Comparison of ENCODE assay signal across 15 mouse cellular contexts in the genomic region with DNA sequence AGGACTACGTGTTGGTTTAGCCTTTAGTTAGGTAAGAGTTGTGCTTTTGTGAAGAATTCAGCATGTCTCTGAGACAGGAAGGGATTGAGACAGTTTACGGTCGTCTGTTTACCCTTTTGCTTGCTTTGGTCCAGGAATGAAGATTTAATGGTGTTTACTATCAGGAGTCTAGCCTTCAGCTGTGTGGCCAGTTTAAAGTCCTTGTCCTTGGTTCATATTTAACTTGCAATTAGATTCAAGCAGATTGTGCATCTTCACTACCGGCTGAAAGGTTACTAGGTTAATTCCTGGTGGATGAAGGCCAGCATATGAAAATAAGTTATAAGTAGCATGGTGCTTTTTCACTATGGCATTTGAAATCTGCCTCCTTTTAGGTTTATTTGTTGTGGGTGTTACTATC.
"Had no signal": no experiment of that assay in that cellular context is flagged by ENCODE, and none has a peak within 500 bp of the region (broad histone marks: within the 10 kb centered on the region; RNA-seq: fewer than 3 reads in every experiment).

No protein-coding gene starts in this region.

- H3K9me3 ChIP-seq: liver, embryonic 13.5 days had no signal

- H3K9ac ChIP-seq: liver, embryonic 13.5 days had no signal

- ATAC-seq: intestine, postnatal 0 days had no signal

- H3K4me1 ChIP-seq: liver, embryonic 13.5 days had no signal

- DNase-seq: layer of hippocampus, adult 9-11 months; liver, embryonic 13.5 days; lung, adult 2 months; lung, postnatal 14 days; lung, postnatal 4 days; midbrain, embryonic 14.5 days; right cerebral cortex, postnatal 14 days; right cerebral cortex, postnatal 4 days; thymus, adult 2 months; thymus, postnatal 14 days; thymus, postnatal 4 days had no signal

- H3K36me3 ChIP-seq: liver, embryonic 13.5 days had no signal

- H3K27ac ChIP-seq: layer of hippocampus, adult 2 months; liver, embryonic 13.5 days; stomach, postnatal 0 days had no signal

- H3K4me2 ChIP-seq: liver, embryonic 13.5 days; midbrain, embryonic 11.5 days had no signal

- H3K4me3 ChIP-seq: layer of hippocampus, adult 2 months; liver, embryonic 13.5 days had no signal
